Mouse (Mus musculus): Measurements from ENCODE around the gene Rdh1.

DNA sequence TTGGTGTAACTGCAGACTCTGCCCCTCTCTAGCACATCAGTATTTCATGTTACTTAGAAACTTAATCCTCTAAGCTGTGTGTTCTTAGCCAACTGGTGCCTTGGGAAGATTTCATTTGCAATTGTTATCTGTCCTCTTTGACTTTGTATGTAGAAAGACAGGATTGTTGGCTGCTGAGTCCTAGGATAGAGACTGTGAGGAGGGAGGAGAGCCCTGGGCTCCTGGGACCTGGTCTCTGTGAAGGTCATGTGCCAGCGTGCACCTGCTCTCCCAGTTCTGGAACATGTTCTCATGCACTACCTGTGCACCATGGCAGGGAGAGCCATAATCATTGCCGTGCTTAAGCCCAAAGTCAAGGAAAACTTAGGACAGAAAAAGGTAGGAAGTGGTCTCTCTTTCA is 42.1 kb downstream of the Rdh1 start:
- TF ChIP-seq CTCF (IDR thresholded peaks at IDR 0.05; ENCODE audit: low read depth) (no peak), EP300 (IDR thresholded peaks at IDR 0.05; ENCODE audit: low read depth) (no peak)

Measured in heart, postnatal 0 days (tissue).